In the genomic region with DNA sequence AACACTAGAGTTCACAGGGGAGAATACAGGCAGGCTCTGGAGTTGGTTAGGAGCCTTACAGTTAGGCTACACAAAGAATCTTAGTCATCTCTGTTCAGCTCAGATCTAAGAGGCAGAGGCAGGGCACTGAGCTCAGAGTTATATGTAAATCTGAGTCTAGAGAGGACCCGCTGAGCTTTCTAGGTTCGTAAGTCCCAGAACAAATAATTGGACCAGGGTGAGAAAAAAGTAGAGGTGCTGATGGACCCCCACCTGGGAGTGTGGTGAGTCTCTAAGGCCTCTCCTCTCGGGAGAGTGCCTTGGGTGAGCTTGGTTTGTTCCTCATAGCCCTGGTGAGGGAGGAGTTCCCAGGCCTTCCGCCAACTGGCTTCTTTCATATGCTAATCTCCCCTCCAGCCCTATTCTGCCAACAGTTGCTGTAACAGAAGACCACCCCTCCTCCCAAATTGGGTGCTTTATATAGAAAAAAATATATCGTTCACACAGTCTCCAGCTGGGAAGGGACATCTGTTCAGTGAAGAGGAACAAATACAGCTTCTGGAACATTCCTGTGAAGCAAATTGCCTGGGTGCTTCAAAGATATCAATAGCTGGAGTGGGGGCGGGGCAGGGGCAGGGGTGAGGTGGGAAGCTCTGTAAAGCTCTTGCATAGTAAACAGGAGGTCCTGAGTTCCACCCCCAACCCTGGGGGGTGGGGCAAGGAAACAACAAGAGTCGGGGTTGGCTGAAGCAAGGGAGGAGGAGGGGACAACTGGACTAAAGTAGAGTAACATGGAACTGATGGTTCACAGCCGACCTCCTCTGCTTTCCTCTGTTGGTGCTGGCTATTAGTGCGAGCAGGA, we compare ENCODE assay signal across 9 mouse cellular contexts. TPM values are rescaled to one million over a fixed set of nuclear protein-coding genes. Genes with fewer than 3 reads are reported as not detected.
A peak's percentile ranks its signal among the peaks of the same experiment; 100 is the strongest.
DNase-seq lines count a peak whose midpoint lies in the region; ATAC-seq and TF ChIP-seq lines count a peak whose summit lies in the region.
"Had no signal": no experiment of that assay in that cellular context is flagged by ENCODE, and none has a peak within 500 bp of the region (broad histone marks: within the 10 kb centered on the region; RNA-seq: fewer than 3 reads in every experiment).

No protein-coding gene starts in this region.

- H3K4me2 ChIP-seq in midbrain, embryonic 12.5 days (replicated peaks) = peak overlapping the region; percentile 42

- peaks cover 63% of the 10 kb centered on the region for H3K4me1 ChIP-seq in E14TG2a.4 (replicated peaks; ENCODE audit: low read depth, low read length)
- peaks cover 47% of the 10 kb centered on the region for H3K4me1 ChIP-seq in midbrain, embryonic 12.5 days

- H3K9me3 ChIP-seq in E14TG2a.4 (ENCODE audit: low read length) = no peaks in the 10 kb centered on the region
- H3K9me3 ChIP-seq in midbrain, embryonic 12.5 days = no peaks in the 10 kb centered on the region

- 2% methylated on average over 9 of the region's 9 CpGs for WGBS in midbrain, embryonic 12.5 days

- H3K36me3 ChIP-seq in E14TG2a.4 (ENCODE audit: insufficient read depth, low read length) = no peaks in the 10 kb centered on the region
- no peaks in the 10 kb centered on the region for H3K36me3 ChIP-seq in midbrain, embryonic 12.5 days

- no peak for TF ChIP-seq CTCF in E14TG2a.4 (conservative IDR thresholded peaks at IDR 0.05; ENCODE audit: low read length)

- H3K9ac ChIP-seq in midbrain, embryonic 12.5 days (replicated peaks) = 0 out of 2 replicates have a peak overlapping the region, but pooled peaks have one; percentile 31

- peak; percentile 85 for DNase-seq in WW6 (ENCODE audit: low read depth, low spot score)
- DNase-seq in frontal cortex, adult 2 months (ENCODE audit: extremely low spot score in 1 of 2, low spot score in 1 of 2) = peak; percentile 64 to 74
- peak; percentile 28 to 79 for DNase-seq in left cerebral cortex, adult 8-10 months (ENCODE audit: low spot score in 2 of 2)
- peak; percentile 65 for DNase-seq in testis, postnatal 10 days (ENCODE audit: low spot score)
- DNase-seq in kidney, adult 18-20 months = no peak

- H3K27me3 ChIP-seq in E14TG2a.4 (ENCODE audit: insufficient read depth, low read length) = peaks cover 21% of the 10 kb centered on the region
- peaks cover 26% of the 10 kb centered on the region for H3K27me3 ChIP-seq in midbrain, embryonic 12.5 days

- H3K4me3 ChIP-seq in E14TG2a.4 (replicated peaks; ENCODE audit: low read length) = peak overlapping the region; percentile 72
- H3K4me3 ChIP-seq in midbrain, embryonic 12.5 days = 0 out of 2 replicates have a peak overlapping the region, but pooled peaks have one; percentile 11
- H3K4me3 ChIP-seq: myocyte had no signal

- ATAC-seq in midbrain, embryonic 12.5 days (ENCODE audit: low FRiP score, low read depth) = peak; percentile 91
- no peak for ATAC-seq in megakaryocyte progenitor cell, adult 5-6 weeks (replicated peaks; ENCODE audit: poor library complexity)

- H3K27ac ChIP-seq in midbrain, embryonic 12.5 days (replicated peaks) = peak overlapping the region; percentile 96

RNA-seq across cellular contexts. Expression of a gene that starts 3.3 kb away (rescaled TPM):
- 0.10 and 0.13 TPM in 2 replicates for polyA plus RNA-seq in frontal cortex, adult 2 months (2012; rRNA removed)
- under 1 TPM in 3 of 4 experiments, not detected in 1; 0.25 to 0.74 (median 0.67) TPM for total RNA-seq in left cerebral cortex, adult 8-10 months (2022)
- polyA plus RNA-seq in midbrain, embryonic 12.5 days (2016; fragmentation: Nextera tagmentation; extraction: Ambion mirVana) = 0.21 and 0.23 TPM in 2 replicates
- not detected in 2 replicates for total RNA-seq in megakaryocyte progenitor cell, adult 5-6 weeks (2015)
- not detected in 2 replicates for total RNA-seq in megakaryocyte progenitor cell, adult 5-6 weeks (2017)
- polyA plus RNA-seq: myocyte had no signal

RNA-seq across cellular contexts. Expression of a gene that starts 9.3 kb away (rescaled TPM):
- polyA plus RNA-seq in frontal cortex, adult 2 months (2012; rRNA removed) = 12.5 and 13.4 TPM in 2 replicates
- 10 to 100 TPM; 15.2 to 20.8 (median 17.5) TPM for total RNA-seq in left cerebral cortex, adult 8-10 months (2022)
- polyA plus RNA-seq in midbrain, embryonic 12.5 days (2016; fragmentation: Nextera tagmentation; extraction: Ambion mirVana) = 9.1 and 10.4 TPM in 2 replicates
- total RNA-seq in megakaryocyte progenitor cell, adult 5-6 weeks (2015) = 0.29 and 0.84 TPM in 2 replicates
- total RNA-seq in megakaryocyte progenitor cell, adult 5-6 weeks (2017) = 0.20 and 0.33 TPM in 2 replicates

Comparison
In these comparisons a context has a peak if more than half of its experiments do, and no peak if none do; other contexts are left out.
1. RNA of a gene that starts 9.3 kb away (total RNA-seq): 15.2 to 20.8 TPM in left cerebral cortex, adult 8-10 months; 0.20 to 0.84 TPM in megakaryocyte progenitor cell, adult 5-6 weeks; every median in the first group is over 4 times any median in the second.